Mouse (Mus musculus) MEL (cell line): Measurements from ENCODE around the gene Erbb4.
A peak's percentile ranks its signal among the peaks of the same experiment; 100 is the strongest.

Experiments used
- CTCF ChIP-seq, 3 experiments: IDR thresholded peaks in 2 of 3; conservative IDR thresholded peaks in 1 of 3; 2 replicates each; pipeline ENCODE4 v1.5.1; 2011 to 2012; ENCODE audit warnings: low read length in 3 of 3, low read depth in 2 of 3, mild to moderate bottlenecking in 2 of 3, improper control_type of control experiment in 1 of 3, inconsistent platforms in 1 of 3, mixed read lengths in 1 of 3, moderate library complexity in 1 of 3; ENCODE audit not compliant: control insufficient read depth in 1 of 3, insufficient read depth in 1 of 3, poor library complexity in 1 of 3, severe bottlenecking in 1 of 3
- EP300 ChIP-seq, 2 experiments: IDR thresholded peaks; 2 replicates each; pipeline ENCODE4 v1.6.1; 2011; ENCODE audit warnings: improper control_type of control experiment in 2 of 2, low read length in 2 of 2, low read depth in 1 of 2, mild to moderate bottlenecking in 1 of 2
- ETS1 ChIP-seq: IDR thresholded peaks from 2 replicates; pipeline ENCODE4 v1.6.1; 2012; ENCODE audit warnings: low read depth, mild to moderate bottlenecking, inconsistent platforms, low read length, improper control_type of control experiment, moderate library complexity
- MAFK ChIP-seq: IDR thresholded peaks from 2 replicates; pipeline ENCODE4 v1.6.1; 2011; ENCODE audit warnings: low read depth, mild to moderate bottlenecking, low read length, improper control_type of control experiment, borderline replicate concordance
- MAX ChIP-seq: IDR thresholded peaks from 2 replicates; pipeline ENCODE4 v1.6.1; 2011; ENCODE audit warnings: low read length, improper control_type of control experiment
- MXI1 ChIP-seq: IDR thresholded peaks from 2 replicates; pipeline ENCODE4 v1.6.1; 2011; ENCODE audit warnings: mild to moderate bottlenecking, low read depth, low read length, improper control_type of control experiment
- NELFE ChIP-seq: IDR thresholded peaks from 2 replicates; pipeline ENCODE4 v1.6.1; 2011; ENCODE audit warnings: low read depth, low read length, improper control_type of control experiment
- NRF1 ChIP-seq: IDR thresholded peaks from 2 replicates; pipeline ENCODE4 v1.6.1; 2014; ENCODE audit warnings: low read depth, mild to moderate bottlenecking, inconsistent platforms, low read length, improper control_type of control experiment, moderate library complexity; ENCODE audit not compliant: poor library complexity, insufficient read depth, severe bottlenecking
- POLR2A ChIP-seq, 2 experiments: IDR thresholded peaks; 2 replicates each; pipeline ENCODE4 v1.6.1; 2011 to 2012; ENCODE audit warnings: low read length in 2 of 2, mild to moderate bottlenecking in 2 of 2, control low read depth in 1 of 2, improper control_type of control experiment in 1 of 2, low read depth in 1 of 2, moderate library complexity in 1 of 2; ENCODE audit not compliant: control insufficient read depth in 1 of 2, insufficient read depth in 1 of 2, poor library complexity in 1 of 2
- SMC3 ChIP-seq: IDR thresholded peaks from 2 replicates; pipeline ENCODE4 v1.6.1; 2011; ENCODE audit warnings: low read depth, low read length, improper control_type of control experiment
- TAL1 ChIP-seq: IDR thresholded peaks from 2 replicates; pipeline ENCODE4 v1.6.1; 2012; ENCODE audit warnings: mild to moderate bottlenecking, inconsistent platforms, low read length, moderate library complexity, mixed read lengths
- TCF12 ChIP-seq: IDR thresholded peaks from 2 replicates; pipeline ENCODE4 v1.6.1; 2014; ENCODE audit warnings: low read depth, mild to moderate bottlenecking, inconsistent platforms, low read length, improper control_type of control experiment, moderate library complexity
- USF1 ChIP-seq: IDR thresholded peaks from 2 replicates; pipeline ENCODE4 v1.6.1; 2014; ENCODE audit warnings: low read depth, mild to moderate bottlenecking, inconsistent platforms, low read length, improper control_type of control experiment, moderate library complexity

DNA sequence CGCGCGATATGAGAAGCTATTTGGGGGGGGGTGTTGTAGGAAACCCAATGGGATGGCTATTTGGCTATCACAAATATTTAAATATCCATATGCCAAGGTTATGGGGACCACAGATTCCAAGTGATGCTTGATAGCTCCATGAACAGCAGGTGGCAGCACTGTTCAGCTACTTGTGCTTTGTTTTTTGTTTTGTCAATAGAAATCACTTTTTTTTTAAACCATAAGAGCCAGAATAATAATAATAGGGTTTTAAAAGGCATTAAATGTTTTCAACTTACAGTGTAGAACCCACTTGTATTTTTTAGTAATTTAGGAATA lies 1001.4 kb downstream of the Erbb4 start:
- TF ChIP-seq NRF1 (no peak), ETS1 (no peak), CTCF (IDR thresholded peaks at IDR 0.05 in 2 of 3, conservative IDR thresholded peaks at IDR 0.05 in 1 of 3; ENCODE audit: control insufficient read depth in 1 of 3, insufficient read depth in 1 of 3, low read depth in 2 of 3, low read length in 3 of 3, poor library complexity in 1 of 3, severe bottlenecking in 1 of 3) (peak in 2 of 3 experiments; percentile 39 to 50; a peak in 4 of 6 replicates), EP300 (IDR thresholded peaks at IDR 0.05; ENCODE audit: low read depth in 1 of 2, low read length in 2 of 2) (no peak), NELFE (no peak), POLR2A (IDR thresholded peaks at IDR 0.05; ENCODE audit: control insufficient read depth in 1 of 2, insufficient read depth in 1 of 2, low read depth in 1 of 2, low read length in 2 of 2, poor library complexity in 1 of 2) (no peak), SMC3 (peak; percentile 49), MXI1 (no peak), USF1 (no peak), MAX (no peak), TCF12 (no peak), MAFK (no peak), TAL1 (no peak)
